Mouse (Mus musculus): ENCODE measurements around the gene Tmem184b. TPM values are rescaled to one million over a fixed set of nuclear protein-coding genes. Genes with fewer than 3 reads are reported as not detected.

Tmem184b gene
- total RNA-seq, 2 experiments from 2014 or later = 6.4 to 30.2 TPM

- ATAC-seq (replicated peaks; ENCODE audit: poor library complexity, severe bottlenecking) = peak; percentile 60
Measured at GRCm38 (mm10) chr15:79347165-79347844, 56.1 kb downstream of the Tmem184b start.

DNA sequence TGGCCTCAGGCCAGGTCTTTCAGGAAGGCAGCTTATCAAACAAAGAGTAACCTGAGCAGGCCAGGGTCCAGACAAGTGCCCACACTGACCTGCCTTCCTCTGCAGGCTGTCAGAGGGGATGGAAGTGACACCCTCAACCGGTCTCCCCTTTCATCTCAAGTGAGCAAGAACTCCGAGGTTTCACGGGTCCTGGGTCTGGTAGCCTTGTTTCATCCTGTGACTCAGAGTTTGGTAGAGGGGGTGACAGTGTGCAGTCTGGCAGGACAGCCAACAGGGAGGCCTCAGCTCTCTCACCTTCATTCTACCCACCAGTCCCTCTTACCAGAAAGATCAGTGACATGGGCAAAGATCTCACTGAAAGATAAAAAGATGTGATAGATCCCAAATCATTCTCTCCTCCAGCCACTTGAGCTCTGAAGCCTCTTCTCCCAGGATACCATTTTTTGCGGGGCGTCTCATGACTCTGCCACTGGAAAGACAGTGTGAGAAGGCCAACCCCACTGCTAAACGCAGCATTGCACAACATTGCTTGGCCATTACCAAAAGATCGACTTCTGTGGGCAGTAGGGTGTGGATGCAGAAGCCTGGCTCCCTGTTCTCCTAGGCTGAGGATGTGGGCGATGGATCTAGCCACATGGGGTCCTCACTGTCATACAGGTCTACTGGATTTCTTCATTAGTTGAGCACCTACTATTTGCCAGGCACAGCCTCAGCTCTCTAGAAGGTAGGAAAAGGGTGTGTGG is 57.1 kb downstream of the Tmem184b start, which contains the start of gene Maff:
Gene Maff (plus strand): TSS at position 571 of the 743 bp plus-strand sequence.
- peak; percentile 33 for ATAC-seq (replicated peaks; ENCODE audit: poor library complexity, severe bottlenecking)

GRCm38 (mm10) chr15:79344627-79345026 is 58.7 kb downstream of the Tmem184b start:
- no peak for ATAC-seq (replicated peaks; ENCODE audit: poor library complexity, severe bottlenecking)

DNA sequence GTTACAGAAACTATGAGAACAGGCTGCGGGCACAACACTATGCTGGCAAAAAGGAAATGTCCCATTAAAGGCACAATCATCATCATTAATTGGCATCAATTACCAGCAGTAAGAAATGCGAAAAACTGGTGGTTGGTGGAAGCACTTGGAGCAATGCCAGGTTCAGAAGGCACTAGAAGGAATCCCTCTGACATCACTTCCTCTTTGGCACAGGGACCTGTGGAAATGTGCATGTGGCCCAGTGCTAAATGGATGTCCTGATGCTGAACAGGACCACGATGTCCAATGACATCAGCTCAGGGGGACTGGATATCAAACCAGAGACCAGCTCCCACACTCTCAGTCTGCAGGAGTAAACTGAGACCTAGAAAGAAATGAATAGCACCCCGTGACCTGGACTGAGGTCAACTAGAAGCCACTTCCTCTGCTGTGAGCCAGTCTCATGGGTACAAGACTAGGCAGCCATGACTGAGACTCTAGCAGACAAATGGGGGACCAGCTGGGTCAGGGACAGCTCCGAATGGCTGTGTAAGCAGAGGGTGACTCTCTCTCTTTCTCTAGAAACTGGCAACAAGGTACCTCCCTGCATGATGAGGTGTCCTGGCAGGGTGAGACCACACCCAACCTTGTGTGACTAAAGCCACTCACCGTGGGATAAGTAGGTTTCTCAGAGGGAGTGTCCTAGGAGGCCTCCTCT is 60.6 kb downstream of the Tmem184b start:
- ATAC-seq (replicated peaks; ENCODE audit: poor library complexity, severe bottlenecking) = no peak

- peak; percentile 67 for ATAC-seq (replicated peaks; ENCODE audit: poor library complexity, severe bottlenecking)
Measured at GRCm38 (mm10) chr15:79338978-79339377, 64.4 kb downstream of the Tmem184b start.

DNA sequence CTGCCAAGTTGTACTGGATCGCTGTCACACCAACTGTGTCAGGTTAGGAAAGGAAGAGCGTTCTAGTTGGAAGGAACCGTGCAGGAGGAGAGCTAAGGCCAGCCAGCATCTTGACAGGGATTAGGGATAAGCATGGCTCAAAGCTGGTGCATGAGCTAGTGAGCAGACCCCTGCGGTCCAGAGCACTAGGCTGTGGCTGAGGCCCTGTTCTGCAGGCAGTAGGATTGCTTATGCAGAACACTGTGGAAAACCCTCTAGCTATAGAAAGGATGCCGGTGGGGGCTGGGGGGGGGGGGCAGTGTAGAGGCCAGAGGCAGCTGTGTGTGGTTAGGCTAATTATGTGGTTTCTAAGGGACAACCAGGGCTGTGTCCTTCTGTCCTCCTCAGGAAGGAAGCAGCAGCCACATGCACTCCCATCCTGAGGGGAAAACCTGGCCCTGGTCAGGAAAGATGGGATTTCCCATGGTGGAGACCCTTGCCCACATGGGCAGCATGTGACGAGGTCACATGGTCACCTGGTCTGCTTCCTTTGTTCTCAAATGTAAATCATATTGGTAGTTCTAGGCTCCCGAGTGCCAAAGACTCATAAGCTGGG is 68.2 kb downstream of the Tmem184b start:
- peak; percentile 49 for ATAC-seq (replicated peaks; ENCODE audit: poor library complexity, severe bottlenecking)

DNA sequence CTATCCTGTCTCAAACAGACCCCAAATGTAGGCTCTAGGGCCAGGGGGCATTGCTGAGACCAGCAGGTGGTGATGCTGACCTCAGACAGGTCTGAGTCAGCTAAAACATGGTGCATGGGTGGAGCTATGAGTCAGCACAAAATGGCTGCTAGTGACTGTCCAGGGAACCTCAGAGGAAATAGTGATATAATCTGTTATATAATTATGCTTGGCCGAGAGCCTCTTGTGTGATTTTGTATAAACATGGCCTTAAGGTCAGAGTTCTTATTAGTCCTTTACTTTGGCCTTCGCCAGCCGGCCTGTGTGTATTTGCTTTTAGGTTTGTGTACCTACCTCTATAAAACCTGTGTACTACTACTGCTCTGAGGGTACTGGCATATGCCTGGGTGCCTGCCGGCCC is 70.0 kb downstream of the Tmem184b start:
- peak; percentile 41; the same call in 1 of the 2 replicates for ATAC-seq (replicated peaks; ENCODE audit: poor library complexity, severe bottlenecking)

- no peak for ATAC-seq (replicated peaks; ENCODE audit: poor library complexity, severe bottlenecking)
Measured at GRCm38 (mm10) chr15:79330521-79330920, 72.8 kb downstream of the Tmem184b start.

- ATAC-seq (replicated peaks; ENCODE audit: poor library complexity, severe bottlenecking) = no peak
Measured at GRCm38 (mm10) chr15:79329979-79330363, 73.4 kb downstream of the Tmem184b start.

DNA sequence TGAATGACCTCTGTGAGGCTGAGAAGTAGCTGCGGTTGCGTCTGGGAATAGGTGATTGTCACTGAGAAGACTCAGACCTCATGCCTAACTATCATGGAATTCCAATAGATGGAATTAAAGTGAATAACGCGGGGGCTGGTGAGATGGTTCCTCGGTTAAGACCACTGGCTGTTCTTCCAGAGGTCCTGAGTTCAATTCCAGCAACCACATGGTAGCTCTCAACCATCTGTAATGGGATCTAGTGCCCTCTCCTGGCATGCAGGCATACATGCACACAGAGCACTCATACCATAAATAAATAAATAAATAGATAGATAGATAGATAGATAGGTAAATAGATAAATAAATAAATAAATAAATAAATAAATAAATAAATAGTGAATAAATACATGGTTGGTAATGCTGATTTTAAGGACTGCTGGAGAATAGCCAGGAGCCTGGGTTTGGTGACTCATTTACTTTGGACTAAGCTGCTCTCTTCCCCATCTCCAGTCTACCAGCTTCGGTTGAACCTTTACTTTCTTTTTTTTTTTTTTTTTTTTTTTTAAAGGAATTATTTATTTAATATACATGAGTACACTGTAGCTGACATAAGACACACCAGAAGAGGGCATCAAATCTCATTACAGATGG is 73.9 kb downstream of the Tmem184b start:
- no peak for ATAC-seq (replicated peaks; ENCODE audit: poor library complexity, severe bottlenecking)

GRCm38 (mm10) chr15:79328939-79329275 is 74.5 kb downstream of the Tmem184b start:
- ATAC-seq (replicated peaks; ENCODE audit: poor library complexity, severe bottlenecking) = no peak

DNA sequence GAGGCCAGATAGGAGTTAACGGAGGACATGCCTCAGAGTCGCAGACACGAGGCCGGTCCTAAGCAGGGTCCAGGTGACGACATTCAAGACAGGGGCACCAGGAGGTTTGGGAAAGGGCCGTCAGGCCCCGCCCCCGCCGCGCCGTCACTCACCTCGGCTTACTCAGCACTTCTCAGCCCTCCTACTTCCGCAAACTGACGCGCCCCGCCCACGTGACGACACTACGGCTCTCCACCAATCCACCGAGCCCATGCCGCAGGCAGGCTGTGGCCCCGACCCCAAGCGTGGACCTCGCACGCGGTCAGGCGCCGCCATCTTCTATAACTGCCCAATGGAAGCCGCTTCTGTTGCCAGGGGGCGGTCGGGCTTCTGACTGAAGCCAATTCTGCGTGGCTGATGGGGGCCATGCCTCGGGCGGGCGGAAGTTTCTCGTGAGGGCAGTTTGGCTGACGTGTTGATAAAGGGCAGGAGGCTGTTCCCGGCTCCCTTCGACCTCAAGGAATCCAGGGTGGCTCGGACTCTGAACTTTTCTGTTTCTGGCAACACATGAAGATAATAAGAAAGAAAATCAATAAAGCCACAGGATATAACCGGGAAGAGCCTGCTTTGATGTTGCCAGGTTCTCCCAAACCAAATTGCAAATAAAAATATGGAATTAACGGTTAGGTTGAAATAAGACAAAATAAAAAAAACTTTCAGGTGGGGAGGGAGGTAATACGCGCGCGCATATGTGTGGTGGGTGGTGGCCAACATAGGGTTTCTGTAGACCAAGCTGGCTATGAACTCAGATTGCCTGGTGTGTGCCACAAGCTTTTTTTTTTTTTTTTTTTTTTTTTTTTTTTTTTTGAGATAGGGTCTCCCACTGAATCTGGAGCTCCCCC is 75.1 kb downstream of the Tmem184b start, which contains the start of gene Pla2g6:
Gene Pla2g6 (minus strand): TSS at position 333 of the 881 bp plus-strand sequence.
- peak; percentile 81 for ATAC-seq (replicated peaks; ENCODE audit: poor library complexity, severe bottlenecking)

GRCm38 (mm10) chr15:79326971-79327961 is 76.1 kb downstream of the Tmem184b start:
- peak; percentile 17 for ATAC-seq (replicated peaks; ENCODE audit: poor library complexity, severe bottlenecking)

DNA sequence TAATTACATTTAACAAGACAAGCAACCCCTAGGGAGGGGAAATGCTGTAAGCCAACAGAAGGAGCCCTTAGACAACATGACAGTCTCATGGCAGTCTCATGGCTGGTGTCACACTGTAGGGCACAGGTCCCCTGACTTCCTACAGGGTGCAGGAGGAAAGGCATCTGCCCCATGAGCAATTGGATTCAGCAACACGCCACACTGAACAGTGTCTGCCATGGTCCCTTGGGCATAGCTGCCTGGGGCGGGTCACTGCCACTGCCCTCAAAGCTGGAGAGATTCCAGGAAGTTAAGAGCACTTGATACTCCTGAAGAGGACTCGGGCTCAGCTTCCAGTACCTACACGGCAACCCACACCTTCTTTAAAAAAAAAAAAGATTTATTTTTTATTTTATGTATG is 77.1 kb downstream of the Tmem184b start:
- ATAC-seq (replicated peaks; ENCODE audit: poor library complexity, severe bottlenecking) = no peak

DNA sequence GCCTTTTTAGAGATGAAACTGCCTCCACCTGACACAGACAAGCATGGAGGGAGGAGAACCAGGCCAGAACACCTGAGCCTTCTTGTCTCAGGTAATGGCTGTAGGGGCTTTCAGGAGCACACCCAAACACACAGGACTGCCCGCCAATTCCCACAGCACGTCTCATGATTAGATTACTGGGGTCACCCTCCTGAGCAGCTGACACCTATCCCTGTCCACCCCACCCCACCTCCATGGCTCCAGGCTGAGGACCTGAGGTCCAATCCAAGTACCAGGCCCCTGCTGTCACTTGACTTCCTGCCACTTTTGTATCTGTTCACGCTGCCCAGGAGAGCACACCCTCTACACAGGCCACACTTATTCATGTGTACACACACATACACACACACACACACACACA is 77.6 kb downstream of the Tmem184b start:
- ATAC-seq (replicated peaks; ENCODE audit: poor library complexity, severe bottlenecking) = no peak

DNA sequence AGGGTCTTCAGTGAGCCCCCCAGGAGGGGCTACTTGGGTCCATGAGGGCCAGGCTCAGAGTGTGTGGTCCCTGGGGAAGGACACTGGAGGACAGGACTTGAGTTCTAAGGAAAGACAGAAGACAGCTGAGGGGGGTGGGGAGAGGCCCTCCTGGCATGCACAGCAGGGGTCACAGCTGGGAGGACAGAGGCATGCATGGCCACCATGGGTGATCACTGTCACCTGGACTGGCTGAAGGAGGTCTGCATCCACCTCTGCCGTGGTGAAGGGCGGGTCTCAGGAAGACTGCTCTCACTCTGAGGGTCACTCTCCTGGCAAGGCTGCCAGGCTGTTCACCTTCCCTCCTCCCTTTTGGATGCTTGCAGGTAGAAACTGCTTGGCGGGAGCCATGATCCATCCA is 79.0 kb downstream of the Tmem184b start:
- ATAC-seq (replicated peaks; ENCODE audit: poor library complexity, severe bottlenecking) = no peak

DNA sequence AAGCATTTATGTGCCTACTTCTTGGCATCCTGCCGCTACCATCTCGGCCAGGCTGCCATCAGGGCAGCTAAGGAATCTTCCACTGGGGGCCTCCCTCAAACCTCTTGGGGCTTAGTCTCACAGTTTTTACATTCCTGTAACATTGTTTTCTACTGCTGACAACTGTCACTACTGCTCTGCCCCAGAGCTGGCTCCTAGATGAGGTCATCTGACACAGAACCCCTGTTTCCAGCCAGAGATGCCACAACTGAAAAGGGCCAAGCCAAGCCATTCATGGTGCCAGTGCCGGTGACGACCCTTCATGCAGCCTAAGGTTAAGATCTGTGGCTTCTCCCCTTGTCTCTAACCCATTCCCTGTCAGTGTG is 79.6 kb downstream of the Tmem184b start:
- ATAC-seq (replicated peaks; ENCODE audit: poor library complexity, severe bottlenecking) = no peak

Measured in granulocyte monocyte progenitor cell, adult 5-6 weeks (primary cell).